Comparison of ENCODE assay signal across 7 mouse cellular contexts in genomic region chr17:86150867-86151348, GRCm38 (mm10). TPM values are rescaled to one million over a fixed set of nuclear protein-coding genes. Genes with fewer than 3 reads are reported as not detected.
DNase-seq lines count a peak whose midpoint lies in the region; ATAC-seq and TF ChIP-seq lines count a peak whose summit lies in the region.

No protein-coding gene starts in this region.

- H3K27ac ChIP-seq in hindbrain, embryonic 11.5 days (ENCODE audit: low read depth, low read length) = no peak overlapping the region
- no peak overlapping the region for H3K27ac ChIP-seq in lung, embryonic 14.5 days (ENCODE audit: low read depth)

- H3K9ac ChIP-seq in hindbrain, embryonic 11.5 days (ENCODE audit: low read depth, low read length) = no peak overlapping the region
- no peak overlapping the region for H3K9ac ChIP-seq in lung, embryonic 14.5 days

- H3K4me3 ChIP-seq in hindbrain, embryonic 11.5 days (ENCODE audit: low read depth, low read length) = no peak overlapping the region
- H3K4me3 ChIP-seq in lung, embryonic 14.5 days (ENCODE audit: low read depth, low read length) = no peak overlapping the region

- no peaks in the 10 kb centered on the region for H3K27me3 ChIP-seq in hindbrain, embryonic 11.5 days (ENCODE audit: control insufficient read depth, insufficient read depth, low read length)
- H3K27me3 ChIP-seq in lung, embryonic 14.5 days (ENCODE audit: insufficient read depth, low read length) = no peaks in the 10 kb centered on the region

- no peak for TF ChIP-seq CTCF in lung, embryonic 14.5 days (IDR thresholded peaks at IDR 0.05; ENCODE audit: low read depth)

- H3K4me1 ChIP-seq in hindbrain, embryonic 11.5 days (replicated peaks; ENCODE audit: control insufficient read depth, insufficient read depth, low read length) = no peaks in the 10 kb centered on the region
- no peaks in the 10 kb centered on the region for H3K4me1 ChIP-seq in lung, embryonic 14.5 days (ENCODE audit: insufficient read depth)

- no peak overlapping the region for H3K4me2 ChIP-seq in hindbrain, embryonic 11.5 days (replicated peaks; ENCODE audit: low read depth, low read length)
- no peak overlapping the region for H3K4me2 ChIP-seq in lung, embryonic 14.5 days

- ATAC-seq in hindbrain, embryonic 11.5 days (ENCODE audit: low FRiP score) = peak; percentile 92
- ATAC-seq in lung, embryonic 14.5 days (ENCODE audit: insufficient read depth) = peak; percentile 95

- no peaks in the 10 kb centered on the region for H3K36me3 ChIP-seq in hindbrain, embryonic 11.5 days (ENCODE audit: control insufficient read depth, insufficient read depth, low read length)
- H3K36me3 ChIP-seq in lung, embryonic 14.5 days (ENCODE audit: insufficient read depth) = no peaks in the 10 kb centered on the region

- peak; percentile 90 for DNase-seq in MN1 (ENCODE audit: low spot score)
- DNase-seq in c-Kit-positive CD71-positive TER-119-negative erythroid progenitor cells, embryonic 14.5 days (ENCODE audit: low read depth) = peak; percentile 60
- peak; percentile 76 to 82 for DNase-seq in frontal cortex, adult 2 months (ENCODE audit: extremely low spot score in 1 of 2, low spot score in 1 of 2)
- peak; percentile 81 for DNase-seq in hindbrain, embryonic 11.5 days (ENCODE audit: low spot score)
- peak; percentile 72 to 80 for DNase-seq in layer of hippocampus, adult 8-10 months (ENCODE audit: low spot score in 2 of 2)
- DNase-seq in lung, embryonic 14.5 days = peak; percentile 91
- peak; percentile 42 for DNase-seq in ovary, postnatal 14 days (ENCODE audit: low spot score)

- WGBS in hindbrain, embryonic 11.5 days = 11% methylated on average over 5 of the region's 5 CpGs
- 7% methylated on average over 5 of the region's 5 CpGs for WGBS in lung, embryonic 14.5 days

- H3K9me3 ChIP-seq in hindbrain, embryonic 11.5 days (ENCODE audit: control insufficient read depth, low read length) = no peaks in the 10 kb centered on the region
- H3K9me3 ChIP-seq in lung, embryonic 14.5 days (ENCODE audit: low read depth, low read length) = no peaks in the 10 kb centered on the region

RNA-seq across cellular contexts. Expression of gene Srbd1, which starts 5.9 kb away (rescaled TPM):
- 7.1 and 8.2 TPM in 2 replicates for polyA plus RNA-seq in frontal cortex, adult 2 months (2012; rRNA removed)
- polyA plus RNA-seq in hindbrain, embryonic 11.5 days (2014; fragmentation: Nextera tagmentation; extraction: Ambion mirVana) = 10.3 and 12.6 TPM in 2 replicates
- 10 to 100 TPM; 14.6 to 18.9 (median 15.8) TPM for total RNA-seq in layer of hippocampus, adult 8-10 months (2022)
- polyA plus RNA-seq in lung, embryonic 14.5 days (2014; fragmentation: Nextera tagmentation; extraction: Ambion mirVana) = 9.3 and 10.1 TPM in 2 replicates

RNA-seq across cellular contexts. Expression of gene Prkce, which starts 16.7 kb away (rescaled TPM):
- polyA plus RNA-seq in frontal cortex, adult 2 months (2012; rRNA removed) = 83.3 and 96.6 TPM in 2 replicates
- polyA plus RNA-seq in hindbrain, embryonic 11.5 days (2014; fragmentation: Nextera tagmentation; extraction: Ambion mirVana) = 7.3 and 7.4 TPM in 2 replicates
- total RNA-seq in layer of hippocampus, adult 8-10 months (2022) = 100 to 1,000 TPM; 343 to 388 (median 379) TPM
- 10.1 and 10.8 TPM in 2 replicates for polyA plus RNA-seq in lung, embryonic 14.5 days (2014; fragmentation: Nextera tagmentation; extraction: Ambion mirVana)
